Mouse (Mus musculus) ovary, postnatal 10 days (tissue): ENCODE measurements around the gene Narfl.
A peak's percentile ranks its signal among the peaks of the same experiment; 100 is the strongest.

Experiments
- DNase-seq: peaks from one replicate; pipeline ENCODE4 v3.0.0; 2022; ENCODE audit warnings: low spot score

The Narfl gene

DNA sequence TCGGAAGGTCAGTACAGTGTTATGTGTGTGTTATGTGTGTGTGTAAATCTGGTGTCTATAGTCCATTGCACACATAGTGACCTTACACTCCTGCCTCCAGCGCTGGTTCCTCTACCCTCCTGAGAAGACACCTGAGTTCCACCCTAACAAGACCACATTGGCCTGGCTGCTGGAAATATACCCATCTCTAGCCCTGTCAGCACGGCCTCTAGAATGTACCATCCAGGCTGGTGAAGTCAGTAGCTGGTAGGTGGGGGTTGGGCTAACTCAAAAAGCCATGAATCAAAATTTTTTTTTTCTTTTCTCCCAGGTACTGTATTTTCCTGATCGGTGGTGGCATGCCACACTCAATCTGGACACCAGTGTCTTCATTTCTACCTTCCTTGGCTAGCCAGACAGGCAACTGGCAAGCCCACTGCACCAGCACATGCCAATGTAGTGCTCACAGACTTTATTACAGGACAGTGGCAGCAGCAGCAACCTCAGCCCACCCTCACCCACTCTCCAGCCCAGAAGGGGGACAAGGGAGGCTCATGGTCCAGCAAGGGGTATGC is 56.7 kb downstream of the Narfl start:
- no peak for DNase-seq

DNA sequence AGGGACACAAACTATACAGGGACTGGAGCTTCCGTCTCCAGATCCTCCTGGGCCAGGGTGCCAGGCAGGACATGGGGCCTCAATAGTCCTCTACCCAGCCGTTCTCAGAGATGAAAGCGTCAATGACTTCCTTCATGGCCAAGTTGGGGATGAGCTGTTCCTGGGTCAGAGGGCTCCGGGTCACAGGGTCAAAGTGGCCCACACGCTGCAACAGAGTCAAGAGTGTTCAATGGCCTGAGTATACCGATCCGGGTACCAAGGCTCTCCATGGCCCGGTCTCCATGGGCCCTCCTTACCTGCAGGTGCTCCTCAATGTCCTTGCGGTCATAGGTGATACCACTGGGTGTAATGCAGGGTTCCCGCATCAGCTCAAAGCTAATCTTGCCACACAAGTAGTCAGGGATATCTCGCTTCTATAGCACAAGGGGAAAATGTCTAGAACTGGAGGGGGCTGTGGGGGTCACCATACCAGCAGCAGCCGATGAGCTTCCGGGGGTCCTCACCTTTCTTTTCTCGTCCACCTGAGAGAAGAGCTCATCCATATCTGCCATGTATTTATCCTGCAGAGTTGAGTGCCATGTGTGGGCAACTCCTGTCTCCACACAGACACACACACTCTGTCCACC is 57.3 kb downstream of the Narfl start:
- no peak for DNase-seq

DNA sequence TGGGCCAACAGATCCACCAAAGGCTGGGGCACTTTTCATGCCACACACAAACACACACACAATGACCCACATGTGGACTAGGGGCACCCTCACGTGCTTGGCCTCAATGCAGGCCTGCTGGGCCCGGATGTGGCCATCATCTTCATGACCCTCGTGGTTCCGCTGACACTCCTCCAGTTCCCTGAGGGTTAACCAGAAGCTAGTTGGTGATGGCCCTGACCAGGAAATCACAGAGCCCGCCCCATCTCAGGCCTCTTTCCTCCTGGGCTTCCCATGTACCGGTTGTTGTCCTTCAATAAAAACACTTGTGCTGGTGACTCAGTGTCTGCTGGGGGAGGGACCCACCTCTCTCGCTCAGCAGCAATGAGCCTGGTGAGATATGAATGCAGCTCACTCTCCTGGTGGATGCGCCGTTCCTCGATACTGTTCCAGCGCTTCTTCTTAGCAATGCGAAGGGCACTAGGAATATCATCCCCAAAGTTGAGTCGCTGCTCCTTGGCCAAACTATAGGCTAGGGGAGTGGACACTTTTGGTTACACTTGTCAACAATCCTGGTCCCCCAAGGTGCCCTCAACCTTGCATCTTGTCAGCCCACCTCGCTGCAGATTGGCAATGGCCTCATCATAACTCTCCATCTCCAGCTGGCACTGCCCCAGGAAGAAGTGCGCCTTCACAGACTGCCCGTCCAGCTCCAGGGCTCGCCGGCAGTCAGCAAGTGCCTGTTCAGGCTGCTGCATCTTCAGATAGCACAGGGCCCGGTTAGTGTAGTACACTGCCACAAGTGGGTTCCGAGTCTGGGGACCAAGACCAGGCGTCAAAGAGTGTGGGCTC is 58.1 kb downstream of the Narfl start:
- no peak for DNase-seq

DNA sequence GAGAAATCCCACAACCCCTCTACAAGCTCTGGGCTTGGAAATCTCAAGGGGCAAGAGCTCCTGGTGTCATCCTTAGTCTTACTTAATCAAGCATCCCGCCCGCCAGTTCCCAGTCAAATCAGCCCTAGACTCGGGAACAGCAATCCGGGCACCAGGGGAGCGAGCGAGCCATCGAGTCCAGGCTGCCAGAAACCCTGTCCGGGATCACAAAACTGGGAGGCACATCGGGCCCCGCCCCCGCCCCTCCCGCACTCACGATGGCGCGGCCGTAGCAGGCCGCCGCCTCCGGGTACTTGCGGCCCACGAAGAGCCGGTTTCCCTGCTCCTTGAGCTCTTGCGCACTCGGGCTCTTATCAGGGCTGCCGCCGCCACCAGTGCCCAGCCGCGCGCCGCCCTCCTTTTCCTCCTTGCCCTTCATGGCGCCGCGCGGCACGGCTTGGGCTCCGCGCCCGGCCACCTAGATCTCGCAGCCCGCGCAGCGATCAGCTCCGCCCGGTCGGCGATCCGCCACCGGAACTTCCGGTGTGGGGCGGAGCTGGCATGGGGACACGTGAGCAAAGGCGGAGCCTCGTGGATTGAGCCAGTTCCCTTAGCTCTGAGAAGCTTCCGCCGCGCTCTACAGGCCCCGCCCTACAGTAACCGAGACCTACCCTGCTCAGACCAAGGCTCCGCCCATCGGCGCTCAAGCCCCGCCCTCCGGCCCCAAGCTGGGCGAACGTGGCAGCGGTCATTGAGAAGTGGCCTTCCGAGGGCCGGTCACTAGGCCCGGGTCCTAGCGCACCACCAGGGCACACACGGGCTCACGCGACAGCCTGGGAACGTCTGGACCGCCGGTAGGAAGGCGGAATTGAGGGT is 59.1 kb downstream of the Narfl start:
- peak; percentile 99 for DNase-seq
